Mouse (Mus musculus): ENCODE results near the gene Ascl2. TPM values are rescaled to one million over a fixed set of nuclear protein-coding genes. Genes with fewer than 3 reads are reported as not detected.

The Ascl2 gene
- polyA plus RNA-seq, 1 experiment from 2014 or later = 0.35 TPM

- H3K27ac ChIP-seq = no peak overlapping the region
- ATAC-seq = no peak
- H3K4me1 ChIP-seq (replicated peaks) = no peaks in the 10 kb centered on the region
- no peak overlapping the region for H3K4me2 ChIP-seq (replicated peaks)
- peaks cover 4% of the 10 kb centered on the region; the same call in 1 of the 2 replicates for H3K27me3 ChIP-seq
- no peak overlapping the region for H3K9ac ChIP-seq (replicated peaks)
- no peaks in the 10 kb centered on the region for H3K9me3 ChIP-seq
- H3K36me3 ChIP-seq = no peaks in the 10 kb centered on the region
- no peak overlapping the region for H3K4me3 ChIP-seq (replicated peaks)
These were observed 25.9 kb upstream of the Ascl2 start for GRCm38 (mm10) chr7:142995004-142995403.

GRCm38 (mm10) chr7:142987718-142988117, 18.7 kb upstream of the Ascl2 start:
- 89% methylated on average over 3 of the region's 3 CpGs for WGBS
- ATAC-seq = no peak

GRCm38 (mm10) chr7:142985146-142985545, 16.1 kb upstream of the Ascl2 start:
- no peaks in the 10 kb centered on the region for H3K9me3 ChIP-seq
- no peak overlapping the region for H3K4me3 ChIP-seq (replicated peaks)
- H3K27ac ChIP-seq = no peak overlapping the region
- H3K4me1 ChIP-seq (replicated peaks) = no peaks in the 10 kb centered on the region
- no peak overlapping the region for H3K9ac ChIP-seq (replicated peaks)
- no peaks in the 10 kb centered on the region for H3K27me3 ChIP-seq
- no peaks in the 10 kb centered on the region for H3K36me3 ChIP-seq
- 91% methylated on average over 4 of the region's 4 CpGs for WGBS
- ATAC-seq = no peak
- H3K4me2 ChIP-seq (replicated peaks) = no peak overlapping the region

More at GRCm38 (mm10) chr7:142987718-142988117, 18.7 kb upstream of the Ascl2 start:
- no peak overlapping the region for H3K27ac ChIP-seq
- H3K4me1 ChIP-seq (replicated peaks) = no peaks in the 10 kb centered on the region
- peaks cover 4% of the 10 kb centered on the region; the same call in 1 of the 2 replicates for H3K27me3 ChIP-seq
- H3K4me2 ChIP-seq (replicated peaks) = no peak overlapping the region
- no peaks in the 10 kb centered on the region for H3K36me3 ChIP-seq
- no peaks in the 10 kb centered on the region for H3K9me3 ChIP-seq
- H3K9ac ChIP-seq (replicated peaks) = no peak overlapping the region
- no peak overlapping the region for H3K4me3 ChIP-seq (replicated peaks)

- no peaks in the 10 kb centered on the region for H3K4me1 ChIP-seq (replicated peaks)
- no peak overlapping the region for H3K27ac ChIP-seq
- H3K9ac ChIP-seq (replicated peaks) = no peak overlapping the region
- WGBS = 81% methylated on average over 4 of the region's 4 CpGs
- no peak overlapping the region for H3K4me2 ChIP-seq (replicated peaks)
- H3K4me3 ChIP-seq (replicated peaks) = no peak overlapping the region
- no peaks in the 10 kb centered on the region for H3K36me3 ChIP-seq
- H3K9me3 ChIP-seq = no peaks in the 10 kb centered on the region
- H3K27me3 ChIP-seq = no peaks in the 10 kb centered on the region
- no peak for ATAC-seq
These were observed 12.8 kb upstream of the Ascl2 start for GRCm38 (mm10) chr7:142981908-142982307.

- peak overlapping the region; percentile 47 for H3K4me3 ChIP-seq (replicated peaks)
- H3K36me3 ChIP-seq = no peaks in the 10 kb centered on the region
- peak overlapping the region; percentile 50 for H3K9ac ChIP-seq (replicated peaks)
- peak; percentile 79 for ATAC-seq
- H3K9me3 ChIP-seq = 0 out of 2 replicates have a peak, but pooled peaks cover 2% of the 10 kb centered on the region
- WGBS = under 1% methylated on average over 90 of the region's 90 CpGs
- no peak overlapping the region for H3K27ac ChIP-seq
- H3K27me3 ChIP-seq = peaks cover 84% of the 10 kb centered on the region
- H3K4me2 ChIP-seq (replicated peaks) = peak overlapping the region; percentile 90
- peaks cover 37% of the 10 kb centered on the region for H3K4me1 ChIP-seq (replicated peaks)
These were observed 918 bp downstream of the Ascl2 start for GRCm38 (mm10) chr7:142967884-142968808.

GRCm38 (mm10) chr7:142967414-142967883, 1.6 kb downstream of the Ascl2 start:
- 0 out of 2 replicates have a peak, but pooled peaks cover 2% of the 10 kb centered on the region for H3K9me3 ChIP-seq
- H3K4me2 ChIP-seq (replicated peaks) = peak overlapping the region; percentile 90
- H3K9ac ChIP-seq (replicated peaks) = peak overlapping the region; percentile 50
- no peak overlapping the region for H3K27ac ChIP-seq
- peaks cover 37% of the 10 kb centered on the region for H3K4me1 ChIP-seq (replicated peaks)
- 0% methylated on average over 35 of the region's 36 CpGs for WGBS
- no peaks in the 10 kb centered on the region for H3K36me3 ChIP-seq
- ATAC-seq = peak; percentile 53
- peaks cover 87% of the 10 kb centered on the region for H3K27me3 ChIP-seq
- peak overlapping the region; percentile 47 for H3K4me3 ChIP-seq (replicated peaks)

GRCm38 (mm10) chr7:142959752-142960151, 9.3 kb downstream of the Ascl2 start:
- H3K4me2 ChIP-seq (replicated peaks) = no peak overlapping the region
- no peaks in the 10 kb centered on the region for H3K36me3 ChIP-seq
- ATAC-seq = peak; percentile 45; the same call in 1 of the 2 replicates
- H3K9me3 ChIP-seq = no peaks in the 10 kb centered on the region
- H3K4me1 ChIP-seq (replicated peaks) = peaks cover 15% of the 10 kb centered on the region
- no peak overlapping the region for H3K9ac ChIP-seq (replicated peaks)
- no peak overlapping the region for H3K27ac ChIP-seq
- peaks cover 15% of the 10 kb centered on the region for H3K27me3 ChIP-seq
- H3K4me3 ChIP-seq (replicated peaks) = no peak overlapping the region
- WGBS = 64% methylated on average over 4 of the region's 4 CpGs

GRCm38 (mm10) chr7:142958817-142959216, 10.2 kb downstream of the Ascl2 start:
- WGBS = 100% methylated on average over 1 of the region's 1 CpGs

GRCm38 (mm10) chr7:142956018-142956417, 13.0 kb downstream of the Ascl2 start:
- Histone ChIP-seq H3K4me3 (replicated peaks) (no peak overlapping the region), H3K27ac (no peak overlapping the region), H3K4me2 (replicated peaks) (no peak overlapping the region), H3K9ac (replicated peaks) (no peak overlapping the region), H3K4me1 (replicated peaks) (peaks cover 5% of the 10 kb centered on the region; the same call in 1 of the 2 replicates), H3K27me3 (no peaks in the 10 kb centered on the region), H3K9me3 (no peaks in the 10 kb centered on the region), H3K36me3 (no peaks in the 10 kb centered on the region)
- 76% methylated on average over 2 of the region's 2 CpGs for WGBS
- ATAC-seq = no peak

More at GRCm38 (mm10) chr7:142958817-142959216, 10.2 kb downstream of the Ascl2 start:
- H3K36me3 ChIP-seq = no peaks in the 10 kb centered on the region
- H3K4me1 ChIP-seq (replicated peaks) = peaks cover 8% of the 10 kb centered on the region
- no peak for ATAC-seq
- peaks cover 6% of the 10 kb centered on the region for H3K27me3 ChIP-seq
- no peak overlapping the region for H3K27ac ChIP-seq
- H3K9ac ChIP-seq (replicated peaks) = no peak overlapping the region
- H3K4me3 ChIP-seq (replicated peaks) = no peak overlapping the region
- no peak overlapping the region for H3K4me2 ChIP-seq (replicated peaks)
- no peaks in the 10 kb centered on the region for H3K9me3 ChIP-seq

- Histone ChIP-seq H3K9ac (replicated peaks) (no peak overlapping the region), H3K36me3 (no peaks in the 10 kb centered on the region), H3K27ac (no peak overlapping the region), H3K4me2 (replicated peaks) (no peak overlapping the region), H3K9me3 (no peaks in the 10 kb centered on the region), H3K27me3 (peaks cover 4% of the 10 kb centered on the region; the same call in 1 of the 2 replicates), H3K4me3 (replicated peaks) (no peak overlapping the region), H3K4me1 (replicated peaks) (no peaks in the 10 kb centered on the region)
- no peak for ATAC-seq
- WGBS = 0% methylated on average over 1 of the region's 1 CpGs
These were observed 19.5 kb downstream of the Ascl2 start for GRCm38 (mm10) chr7:142949568-142949967.

- Histone ChIP-seq H3K27ac (no peak overlapping the region), H3K4me1 (replicated peaks) (no peaks in the 10 kb centered on the region), H3K36me3 (no peaks in the 10 kb centered on the region), H3K4me3 (replicated peaks) (no peak overlapping the region), H3K4me2 (replicated peaks) (no peak overlapping the region), H3K9ac (replicated peaks) (no peak overlapping the region), H3K27me3 (no peaks in the 10 kb centered on the region), H3K9me3 (no peaks in the 10 kb centered on the region)
- no peak for ATAC-seq
These were observed 31.4 kb downstream of the Ascl2 start for GRCm38 (mm10) chr7:142937631-142938030.

GRCm38 (mm10) chr7:142935708-142936107, 33.4 kb downstream of the Ascl2 start:
- Histone ChIP-seq H3K27me3 (no peaks in the 10 kb centered on the region), H3K36me3 (no peaks in the 10 kb centered on the region), H3K9ac (replicated peaks) (no peak overlapping the region), H3K4me1 (replicated peaks) (no peaks in the 10 kb centered on the region), H3K27ac (no peak overlapping the region), H3K4me2 (replicated peaks) (no peak overlapping the region), H3K9me3 (no peaks in the 10 kb centered on the region), H3K4me3 (replicated peaks) (no peak overlapping the region)
- WGBS = 90% methylated on average over 14 of the region's 14 CpGs
- no peak for ATAC-seq

Measured in midbrain, embryonic 13.5 days (tissue).